Mouse (Mus musculus) kidney, adult 10 weeks (tissue): Measurements from ENCODE around the gene Ddx1. TPM values are rescaled to one million over a fixed set of nuclear protein-coding genes. Genes with fewer than 3 reads are reported as not detected.

ENCODE experiments used
- polyA plus RNA-seq: library from polyadenylated mRNA; stranded (reverse); fragments of 350-450 nt; fragmentation: Illumina TruSeq; extraction: RNeasy Lipid Tissue Mini Kit (QIAGEN cat#74804); gene quantifications from one replicate; pipeline ENCODE4 v1.2.3, GENCODE M21; 2014; ENCODE audit warnings: low read depth, low replicate concordance

The Ddx1 gene
- polyA plus RNA-seq: 270 TPM

DNA sequence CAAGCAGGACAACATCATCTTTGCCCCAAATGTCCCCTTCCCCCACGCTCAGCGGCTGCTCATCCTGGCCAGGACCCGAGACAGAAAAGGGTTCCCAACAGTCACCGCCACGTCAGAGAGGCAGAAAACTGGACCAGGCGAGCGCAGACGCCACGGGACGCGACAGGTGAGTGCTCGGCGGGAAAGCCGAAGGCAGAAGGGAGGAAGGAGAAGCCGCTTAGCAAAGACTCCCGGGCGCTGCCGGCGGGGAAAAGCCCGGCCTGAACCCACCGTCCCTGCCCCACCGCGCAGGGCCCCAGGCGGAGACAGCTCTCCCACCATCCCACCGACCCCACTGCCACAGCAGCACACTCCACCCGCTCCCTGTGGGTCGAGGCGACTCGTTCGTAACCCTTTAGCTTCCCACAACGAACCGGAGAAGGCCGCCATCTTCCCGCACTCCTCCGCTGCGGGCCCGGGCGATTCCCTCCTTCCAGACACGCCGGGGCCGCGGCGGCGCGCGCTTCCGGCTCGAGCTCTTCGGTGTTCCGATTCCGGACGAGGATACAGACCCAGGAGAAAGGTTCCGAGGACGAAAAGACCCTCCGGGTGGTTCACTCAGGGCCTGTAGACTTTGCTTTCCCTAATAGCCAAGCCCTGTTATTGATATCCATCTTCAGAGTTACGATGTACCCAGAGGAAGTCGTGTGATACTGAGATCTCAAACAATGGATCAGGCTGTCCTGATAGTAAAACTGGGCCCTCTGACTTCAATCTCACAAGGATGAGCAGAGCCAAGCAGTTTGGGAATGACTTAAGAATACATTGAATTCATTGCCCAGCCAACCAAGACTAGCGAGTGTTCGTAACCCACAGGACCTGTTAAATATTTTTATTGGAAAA is at the start of gene Ddx1:
Gene Ddx1, minus strand, starts transcription at position 523 of the 882 bp plus-strand sequence.

DNA sequence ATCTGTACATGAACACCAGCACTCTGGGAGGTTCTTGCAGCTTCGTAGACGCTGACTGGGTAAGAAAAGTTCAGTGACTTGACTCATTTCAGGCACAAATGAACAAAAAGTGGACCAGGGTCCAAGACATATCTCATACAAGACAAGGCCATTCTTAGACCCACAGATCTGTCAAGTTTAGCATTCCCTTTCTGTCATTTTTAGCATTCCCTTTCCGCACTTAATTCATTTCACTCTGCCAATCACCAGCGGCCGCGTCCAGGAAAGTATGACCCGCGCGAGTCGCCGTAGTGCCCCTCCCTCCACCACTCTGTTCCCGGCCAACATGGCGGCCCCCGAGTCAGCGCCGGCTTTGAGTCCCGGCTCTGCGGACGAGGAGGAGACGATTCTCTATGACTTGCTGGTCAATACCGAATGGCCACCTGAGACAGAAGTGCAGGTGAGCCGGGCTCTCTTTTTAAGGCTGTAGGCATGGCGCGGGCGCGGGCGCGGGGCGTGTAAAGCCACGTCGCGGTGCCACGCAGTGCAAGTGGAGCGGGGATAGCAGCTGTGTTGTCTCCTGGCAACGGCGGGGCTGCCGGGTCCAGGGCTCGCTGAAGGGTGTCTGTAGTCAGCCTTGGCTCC is 19.9 kb upstream of the Ddx1 start, which contains the start of gene Nbas:
Gene Nbas, plus strand, starts transcription at position 308 of the 624 bp plus-strand sequence.

Other genes with a start within 250 kb of the Ddx1 start
- 7.4 TPM for gene Nbas, start 19.9 kb upstream of the Ddx1 start, polyA plus RNA-seq